Mouse (Mus musculus): ENCODE data around the gene Shpk.

GRCm38 (mm10) chr11:73201021-73201420, 1.8 kb downstream of the Shpk start:
- TF ChIP-seq CTCF (IDR thresholded peaks at IDR 0.05; ENCODE audit: extremely low read depth, insufficient read length, insufficient replicate concordance, low read depth, low read length) (no peak), POLR2A (IDR thresholded peaks at IDR 0.05; ENCODE audit: low read depth, low read length) (no peak)
